Mouse (Mus musculus): ENCODE results near the gene Rbfox1. TPM values are rescaled to one million over a fixed set of nuclear protein-coding genes. Genes with fewer than 3 reads are reported as not detected.

The Rbfox1 gene
- polyA plus RNA-seq, 1 experiment from 2014 or later, result 3.9 TPM

DNA sequence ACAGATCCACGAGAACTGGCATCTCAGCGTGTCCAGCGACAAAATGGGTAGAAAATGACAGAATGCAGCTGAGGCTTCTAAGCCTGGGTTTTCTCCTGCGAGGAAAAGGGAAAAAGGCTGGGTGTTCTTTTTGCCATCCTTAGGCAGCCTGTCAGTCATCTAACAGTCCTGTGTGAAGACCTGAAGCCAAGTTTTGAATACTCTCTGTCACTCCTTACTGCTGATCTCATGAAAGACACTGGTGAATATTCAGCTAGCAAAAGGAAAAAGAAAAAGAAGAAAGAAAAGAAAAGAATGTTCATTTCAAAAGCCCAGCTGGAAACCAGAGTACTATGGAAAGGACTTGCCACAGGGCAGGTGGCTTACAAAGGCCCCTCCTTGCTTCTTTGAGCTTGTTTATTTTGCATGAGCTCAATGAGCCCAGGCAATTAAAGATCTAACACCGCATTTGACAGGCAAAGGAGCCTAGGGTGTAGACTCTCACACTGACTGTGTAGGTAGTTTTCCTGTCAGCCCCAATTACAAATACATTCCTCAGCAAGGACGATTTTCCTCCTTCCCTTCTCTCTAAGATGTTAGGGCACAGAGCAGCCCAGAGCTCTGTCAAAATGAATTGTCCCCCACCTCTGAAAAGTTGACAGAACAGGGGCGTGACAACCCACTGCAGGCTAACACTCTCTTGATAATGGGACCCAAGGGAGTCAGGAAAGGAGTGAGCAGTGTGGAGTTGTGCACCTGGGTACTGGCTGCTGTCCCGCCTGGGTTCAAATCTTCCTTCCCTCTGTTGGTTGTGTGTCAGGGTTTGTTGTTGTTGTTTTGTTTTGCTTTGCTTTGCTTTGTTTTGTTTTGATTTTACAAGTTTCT, 1079.8 kb downstream of the Rbfox1 start:
- ATAC-seq, result no peak
- H3K4me2 ChIP-seq (ENCODE audit: low read depth, low read length), result no peak overlapping the region
- H3K27me3 ChIP-seq (replicated peaks; ENCODE audit: control insufficient read depth, insufficient read depth, low read length), result no peaks in the 10 kb centered on the region
- no peaks in the 10 kb centered on the region for H3K9me3 ChIP-seq (ENCODE audit: control insufficient read depth, low read length)
- H3K4me3 ChIP-seq (ENCODE audit: low read length), result no peak overlapping the region
- H3K9ac ChIP-seq (ENCODE audit: low read depth, low read length), result no peak overlapping the region
- no peak overlapping the region for H3K27ac ChIP-seq (ENCODE audit: low read length)
- H3K36me3 ChIP-seq (ENCODE audit: control insufficient read depth, insufficient read depth, low read length), result no peaks in the 10 kb centered on the region
- 9% methylated on average over 8 of the region's 8 CpGs for WGBS
- H3K4me1 ChIP-seq (ENCODE audit: control insufficient read depth, insufficient read depth, low read length), result no peaks in the 10 kb centered on the region

DNA sequence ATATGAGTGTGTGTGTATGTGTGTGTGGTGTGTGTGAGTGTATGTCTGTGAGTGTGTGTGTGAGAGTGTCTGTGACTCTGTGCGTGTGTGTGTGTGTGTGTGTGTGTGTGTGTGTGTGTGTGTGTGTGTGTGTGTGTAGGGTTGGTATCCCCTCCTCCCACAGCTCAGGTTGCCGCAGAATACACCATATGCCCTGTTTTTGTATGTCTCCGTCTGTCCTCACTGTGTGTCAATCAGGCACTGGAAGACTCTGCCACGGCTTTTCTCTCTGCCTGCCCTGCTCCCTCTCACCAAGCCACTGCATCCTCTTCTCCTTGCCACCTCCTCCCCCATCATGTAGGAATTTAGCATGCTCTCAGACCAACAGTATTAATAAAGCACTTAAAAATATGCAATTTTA, 1084.8 kb downstream of the Rbfox1 start:
- H3K36me3 ChIP-seq (ENCODE audit: control insufficient read depth, insufficient read depth, low read length), result no peaks in the 10 kb centered on the region
- H3K27ac ChIP-seq (ENCODE audit: low read length), result no peak overlapping the region
- H3K4me3 ChIP-seq (ENCODE audit: low read length), result no peak overlapping the region
- H3K9me3 ChIP-seq (ENCODE audit: control insufficient read depth, low read length), result no peaks in the 10 kb centered on the region
- H3K9ac ChIP-seq (ENCODE audit: low read depth, low read length), result no peak overlapping the region
- ATAC-seq, result no peak
- 76% methylated on average over 4 of the region's 4 CpGs for WGBS
- H3K4me1 ChIP-seq (ENCODE audit: control insufficient read depth, insufficient read depth, low read length), result no peaks in the 10 kb centered on the region
- H3K27me3 ChIP-seq (replicated peaks; ENCODE audit: control insufficient read depth, insufficient read depth, low read length), result no peaks in the 10 kb centered on the region
- no peak overlapping the region for H3K4me2 ChIP-seq (ENCODE audit: low read depth, low read length)

DNA sequence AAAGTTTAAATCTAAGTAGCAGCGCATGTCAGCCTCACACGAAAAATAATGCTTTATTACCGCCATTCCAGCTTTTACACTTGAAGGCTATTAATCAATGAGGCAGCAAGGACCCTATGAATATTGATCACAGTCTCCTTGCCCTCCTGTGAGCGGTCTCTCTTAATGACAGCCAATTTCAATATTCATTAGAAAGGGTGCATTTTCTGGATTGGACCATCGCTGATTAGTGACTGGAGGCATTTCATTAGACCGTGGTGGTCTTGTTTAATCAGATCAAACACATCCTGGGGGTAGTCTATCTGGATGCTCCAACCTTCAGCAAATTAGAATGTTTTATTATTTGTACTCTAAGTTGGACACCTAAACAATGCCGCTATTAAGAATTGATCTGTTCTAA, 1091.2 kb downstream of the Rbfox1 start:
- no peak overlapping the region for H3K4me3 ChIP-seq (ENCODE audit: low read length)
- ATAC-seq, result no peak
- H3K9me3 ChIP-seq (ENCODE audit: control insufficient read depth, low read length), result no peaks in the 10 kb centered on the region
- WGBS, result 83% methylated on average over 7 of the region's 7 CpGs
- no peaks in the 10 kb centered on the region for H3K27me3 ChIP-seq (replicated peaks; ENCODE audit: control insufficient read depth, insufficient read depth, low read length)
- no peaks in the 10 kb centered on the region for H3K4me1 ChIP-seq (ENCODE audit: control insufficient read depth, insufficient read depth, low read length)
- H3K36me3 ChIP-seq (ENCODE audit: control insufficient read depth, insufficient read depth, low read length), result no peaks in the 10 kb centered on the region
- no peak overlapping the region for H3K9ac ChIP-seq (ENCODE audit: low read depth, low read length)
- no peak overlapping the region for H3K4me2 ChIP-seq (ENCODE audit: low read depth, low read length)
- no peak overlapping the region for H3K27ac ChIP-seq (ENCODE audit: low read length)

DNA sequence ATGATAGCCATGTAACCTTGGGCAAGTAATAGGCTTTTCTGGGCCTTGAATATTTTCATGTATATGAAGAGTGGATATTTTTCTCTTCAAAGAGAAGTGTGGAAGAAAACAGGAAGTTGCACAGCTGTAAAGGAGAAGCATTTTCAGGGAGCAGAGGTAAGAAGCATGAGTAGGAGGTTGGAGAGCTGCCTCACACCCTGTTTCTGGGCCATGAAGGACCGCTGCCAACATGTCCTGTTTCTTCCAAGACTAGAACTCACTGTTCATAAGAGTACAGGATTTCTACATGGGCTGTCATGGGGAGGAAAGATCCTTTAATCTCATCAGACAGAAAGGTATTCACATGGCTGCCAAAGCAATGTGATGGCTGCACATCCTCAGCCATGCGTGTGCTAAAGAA, 1098.8 kb downstream of the Rbfox1 start:
- H3K27ac ChIP-seq (ENCODE audit: low read length), result no peak overlapping the region
- WGBS, result 85% methylated on average over 2 of the region's 2 CpGs
- no peak overlapping the region for H3K9ac ChIP-seq (ENCODE audit: low read depth, low read length)
- H3K9me3 ChIP-seq (ENCODE audit: control insufficient read depth, low read length), result no peaks in the 10 kb centered on the region
- ATAC-seq, result no peak
- no peak overlapping the region for H3K4me2 ChIP-seq (ENCODE audit: low read depth, low read length)
- no peak overlapping the region for H3K4me3 ChIP-seq (ENCODE audit: low read length)
- no peaks in the 10 kb centered on the region for H3K4me1 ChIP-seq (ENCODE audit: control insufficient read depth, insufficient read depth, low read length)
- no peaks in the 10 kb centered on the region for H3K36me3 ChIP-seq (ENCODE audit: control insufficient read depth, insufficient read depth, low read length)
- no peaks in the 10 kb centered on the region for H3K27me3 ChIP-seq (replicated peaks; ENCODE audit: control insufficient read depth, insufficient read depth, low read length)

DNA sequence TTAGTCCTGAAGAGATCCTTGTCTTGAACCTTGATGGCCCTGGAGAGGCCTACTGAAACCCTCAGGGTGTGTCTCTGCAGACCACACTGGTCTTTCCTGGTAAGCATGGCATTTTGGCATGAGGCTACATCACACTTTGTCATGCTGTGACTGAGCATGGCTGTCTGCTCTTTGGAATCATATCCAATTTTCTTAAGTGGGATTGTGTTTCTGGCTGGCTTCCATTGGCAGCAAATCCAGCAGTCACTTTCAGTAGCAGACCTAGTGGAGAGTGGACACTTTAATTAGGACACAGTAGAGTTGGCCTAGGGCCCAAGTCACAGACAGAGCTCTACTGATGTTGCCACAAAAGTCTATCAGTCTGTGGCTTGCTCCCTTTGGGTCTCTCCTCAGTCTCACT, 1100.9 kb downstream of the Rbfox1 start:
- H3K4me1 ChIP-seq (ENCODE audit: control insufficient read depth, insufficient read depth, low read length), result no peaks in the 10 kb centered on the region
- H3K4me3 ChIP-seq (ENCODE audit: low read length), result no peak overlapping the region
- H3K27me3 ChIP-seq (replicated peaks; ENCODE audit: control insufficient read depth, insufficient read depth, low read length), result no peaks in the 10 kb centered on the region
- no peak for ATAC-seq
- no peaks in the 10 kb centered on the region for H3K9me3 ChIP-seq (ENCODE audit: control insufficient read depth, low read length)
- H3K36me3 ChIP-seq (ENCODE audit: control insufficient read depth, insufficient read depth, low read length), result no peaks in the 10 kb centered on the region
- no peak overlapping the region for H3K4me2 ChIP-seq (ENCODE audit: low read depth, low read length)
- no peak overlapping the region for H3K27ac ChIP-seq (ENCODE audit: low read length)
- no peak overlapping the region for H3K9ac ChIP-seq (ENCODE audit: low read depth, low read length)

DNA sequence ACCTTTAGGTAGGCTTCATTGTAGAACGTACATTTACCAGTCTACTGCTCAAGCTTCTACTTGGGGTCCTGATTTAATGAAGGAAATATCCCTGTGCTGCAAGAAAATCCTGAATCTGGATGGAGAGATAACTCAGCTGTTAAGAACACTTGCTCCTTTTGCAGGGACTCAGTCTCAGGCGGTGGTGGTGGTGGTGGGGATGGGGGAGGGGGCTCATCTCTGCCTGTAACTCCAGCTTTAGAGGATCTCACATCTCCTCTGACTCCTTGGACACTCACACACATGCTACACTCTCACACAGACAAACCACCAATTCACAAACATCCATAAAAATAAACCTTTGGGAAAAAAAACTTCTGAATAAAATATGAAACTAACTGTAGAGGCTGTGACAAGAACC, 1101.3 kb downstream of the Rbfox1 start:
- 59% methylated on average over 2 of the region's 2 CpGs for WGBS

DNA sequence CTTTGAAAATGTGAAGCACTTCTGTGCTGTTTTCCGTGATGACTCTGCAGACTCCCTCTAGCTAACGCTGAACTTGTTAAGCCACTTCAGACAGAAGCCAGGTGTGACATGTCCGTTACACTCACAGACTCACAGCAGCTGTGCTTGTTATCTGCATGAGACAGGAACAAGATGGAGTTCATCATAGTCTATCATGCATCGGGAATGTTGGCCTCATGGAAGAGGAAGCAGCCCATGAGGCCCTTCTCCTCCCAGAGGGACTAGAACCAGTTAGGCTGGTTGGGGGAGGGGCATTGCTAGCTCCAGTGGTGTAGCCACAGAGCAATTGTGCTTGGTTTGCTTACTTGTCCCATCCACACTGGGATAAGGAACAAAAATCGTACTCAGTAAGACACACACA, 1107.1 kb downstream of the Rbfox1 start:
- no peaks in the 10 kb centered on the region for H3K27me3 ChIP-seq (replicated peaks; ENCODE audit: control insufficient read depth, insufficient read depth, low read length)
- no peaks in the 10 kb centered on the region for H3K9me3 ChIP-seq (ENCODE audit: control insufficient read depth, low read length)
- no peaks in the 10 kb centered on the region for H3K36me3 ChIP-seq (ENCODE audit: control insufficient read depth, insufficient read depth, low read length)
- H3K4me3 ChIP-seq (ENCODE audit: low read length), result no peak overlapping the region
- no peak overlapping the region for H3K27ac ChIP-seq (ENCODE audit: low read length)
- H3K4me1 ChIP-seq (ENCODE audit: control insufficient read depth, insufficient read depth, low read length), result no peaks in the 10 kb centered on the region
- H3K4me2 ChIP-seq (ENCODE audit: low read depth, low read length), result no peak overlapping the region
- H3K9ac ChIP-seq (ENCODE audit: low read depth, low read length), result no peak overlapping the region
- no peak for ATAC-seq
- WGBS, result 62% methylated on average over 5 of the region's 5 CpGs

More for the DNA sequence above, 1101.3 kb downstream of the Rbfox1 start:
- Histone ChIP-seq H3K4me3 (ENCODE audit: low read length) (no peak overlapping the region), H3K36me3 (ENCODE audit: control insufficient read depth, insufficient read depth, low read length) (no peaks in the 10 kb centered on the region), H3K9ac (ENCODE audit: low read depth, low read length) (no peak overlapping the region), H3K27ac (ENCODE audit: low read length) (no peak overlapping the region), H3K9me3 (ENCODE audit: control insufficient read depth, low read length) (no peaks in the 10 kb centered on the region), H3K4me1 (ENCODE audit: control insufficient read depth, insufficient read depth, low read length) (no peaks in the 10 kb centered on the region), H3K4me2 (ENCODE audit: low read depth, low read length) (no peak overlapping the region), H3K27me3 (replicated peaks; ENCODE audit: control insufficient read depth, insufficient read depth, low read length) (no peaks in the 10 kb centered on the region)
- ATAC-seq, result no peak

DNA sequence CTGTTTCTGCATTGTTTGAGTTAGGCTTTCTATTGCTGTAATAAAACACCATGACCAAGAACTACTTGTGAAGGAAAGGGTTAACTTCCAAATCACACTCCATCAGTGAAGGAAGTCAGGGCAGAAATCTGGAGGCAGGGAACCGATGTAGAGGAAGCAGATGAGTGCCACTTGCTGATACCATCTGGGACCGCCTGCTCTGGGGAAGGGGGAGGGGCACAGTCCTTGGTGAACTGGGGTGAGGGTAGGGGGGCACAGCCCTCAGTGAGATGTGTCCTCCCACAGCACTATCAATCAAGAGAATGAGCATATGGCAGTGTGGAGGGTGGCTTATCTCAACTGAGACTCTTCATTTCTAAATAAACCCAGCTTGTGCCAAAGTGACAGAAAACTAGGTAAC, 1108.0 kb downstream of the Rbfox1 start:
- ATAC-seq, result no peak
- no peaks in the 10 kb centered on the region for H3K36me3 ChIP-seq (ENCODE audit: control insufficient read depth, insufficient read depth, low read length)
- H3K27ac ChIP-seq (ENCODE audit: low read length), result no peak overlapping the region
- 16% methylated on average over 2 of the region's 2 CpGs for WGBS
- no peak overlapping the region for H3K9ac ChIP-seq (ENCODE audit: low read depth, low read length)
- H3K27me3 ChIP-seq (replicated peaks; ENCODE audit: control insufficient read depth, insufficient read depth, low read length), result no peaks in the 10 kb centered on the region
- no peaks in the 10 kb centered on the region for H3K9me3 ChIP-seq (ENCODE audit: control insufficient read depth, low read length)
- no peak overlapping the region for H3K4me2 ChIP-seq (ENCODE audit: low read depth, low read length)
- H3K4me3 ChIP-seq (ENCODE audit: low read length), result no peak overlapping the region
- H3K4me1 ChIP-seq (ENCODE audit: control insufficient read depth, insufficient read depth, low read length), result no peaks in the 10 kb centered on the region

DNA sequence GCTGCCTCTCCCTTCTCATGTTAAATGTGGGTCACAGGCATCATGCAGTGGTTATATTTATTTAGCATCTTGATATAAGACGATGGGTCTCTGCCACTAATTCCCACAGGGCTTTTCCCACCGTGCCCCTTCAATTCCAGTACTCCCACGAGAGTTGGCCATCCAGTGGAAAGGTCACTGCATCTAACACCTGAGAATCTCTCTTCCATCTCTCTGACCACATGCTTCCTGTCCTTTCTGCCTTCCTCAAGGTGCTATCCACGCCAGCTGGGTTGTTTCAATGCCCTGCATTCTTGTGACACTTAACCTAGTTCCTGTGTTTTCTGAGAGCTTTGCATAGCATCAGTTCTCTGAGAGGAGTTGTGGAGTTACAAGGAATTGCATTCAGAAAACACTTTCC, 1112.0 kb downstream of the Rbfox1 start:
- Histone ChIP-seq H3K4me3 (ENCODE audit: low read length) (no peak overlapping the region), H3K4me1 (ENCODE audit: control insufficient read depth, insufficient read depth, low read length) (no peaks in the 10 kb centered on the region), H3K27me3 (replicated peaks; ENCODE audit: control insufficient read depth, insufficient read depth, low read length) (no peaks in the 10 kb centered on the region), H3K9me3 (ENCODE audit: control insufficient read depth, low read length) (no peaks in the 10 kb centered on the region), H3K4me2 (ENCODE audit: low read depth, low read length) (no peak overlapping the region), H3K27ac (ENCODE audit: low read length) (no peak overlapping the region), H3K9ac (ENCODE audit: low read depth, low read length) (no peak overlapping the region), H3K36me3 (ENCODE audit: control insufficient read depth, insufficient read depth, low read length) (no peaks in the 10 kb centered on the region)
- WGBS, result 58% methylated on average over 4 of the region's 4 CpGs
- no peak for ATAC-seq

DNA sequence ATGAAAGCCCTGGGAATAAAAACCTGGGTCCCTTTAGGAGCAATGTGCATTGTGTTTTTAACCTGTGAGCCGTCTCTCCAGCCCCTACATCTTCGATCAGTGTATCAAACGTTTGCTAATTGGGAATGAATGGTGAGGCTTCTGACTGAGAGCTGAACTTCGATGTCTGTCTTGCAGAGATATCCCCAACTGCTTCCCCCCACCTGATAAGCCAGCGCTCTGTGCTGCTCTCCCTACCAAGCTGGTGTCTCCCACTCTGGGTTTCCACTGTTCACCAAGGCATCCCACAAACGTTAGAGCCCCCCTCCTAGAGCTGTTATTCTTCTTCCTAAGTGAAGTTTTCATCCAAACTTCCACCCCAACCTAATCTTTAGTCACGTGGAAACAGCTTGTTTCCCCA, 1112.7 kb downstream of the Rbfox1 start:
- H3K9ac ChIP-seq (ENCODE audit: low read depth, low read length), result no peak overlapping the region
- H3K27ac ChIP-seq (ENCODE audit: low read length), result no peak overlapping the region
- no peak overlapping the region for H3K4me3 ChIP-seq (ENCODE audit: low read length)
- H3K4me1 ChIP-seq (ENCODE audit: control insufficient read depth, insufficient read depth, low read length), result no peaks in the 10 kb centered on the region
- 68% methylated on average over 7 of the region's 7 CpGs for WGBS
- H3K4me2 ChIP-seq (ENCODE audit: low read depth, low read length), result no peak overlapping the region
- no peaks in the 10 kb centered on the region for H3K36me3 ChIP-seq (ENCODE audit: control insufficient read depth, insufficient read depth, low read length)
- no peaks in the 10 kb centered on the region for H3K27me3 ChIP-seq (replicated peaks; ENCODE audit: control insufficient read depth, insufficient read depth, low read length)
- ATAC-seq, result no peak
- no peaks in the 10 kb centered on the region for H3K9me3 ChIP-seq (ENCODE audit: control insufficient read depth, low read length)
